Mouse (Mus musculus) MN1 (cell line): Measurements from ENCODE around the gene Wdfy2.
"Not testable (repeated sequence)": the region's sequence is repeated elsewhere in the genome, so short reads cannot be mapped to it uniquely, and the experiment has no call there.

Experiments used
- DNase-seq: peaks from one replicate; pipeline ENCODE4 v3.0.0-alpha.2; 2016; ENCODE audit warnings: low spot score

The Wdfy2 gene

GRCm38 (mm10) chr14:62837641-62838252, at the start of gene Wdfy2:
Gene Wdfy2, plus strand, starts transcription at chr14:62837678.
- peak; percentile 48 for DNase-seq

- DNase-seq, result no peak
Measured at GRCm38 (mm10) chr14:62789282-62789681, 48.2 kb upstream of the Wdfy2 start.

- peak; percentile 21 for DNase-seq
Measured at GRCm38 (mm10) chr14:62795719-62796118, 41.8 kb upstream of the Wdfy2 start.

GRCm38 (mm10) chr14:62798608-62799101, 38.8 kb upstream of the Wdfy2 start:
- peak; percentile 35 for DNase-seq

- no peak for DNase-seq
Measured at GRCm38 (mm10) chr14:62800791-62801190, 36.7 kb upstream of the Wdfy2 start.

- no peak for DNase-seq
Measured at GRCm38 (mm10) chr14:62803204-62803603, 34.3 kb upstream of the Wdfy2 start.

- DNase-seq, result no peak
Measured at GRCm38 (mm10) chr14:62806921-62807320, 30.6 kb upstream of the Wdfy2 start.

GRCm38 (mm10) chr14:62808661-62809523, 28.6 kb upstream of the Wdfy2 start:
- DNase-seq, result no peak

GRCm38 (mm10) chr14:62812765-62813164, 24.7 kb upstream of the Wdfy2 start:
- DNase-seq, result peak; percentile 67

GRCm38 (mm10) chr14:62814567-62814966, 22.9 kb upstream of the Wdfy2 start:
- no peak for DNase-seq

- DNase-seq, result no peak
Measured at GRCm38 (mm10) chr14:62816827-62817226, 20.7 kb upstream of the Wdfy2 start.

GRCm38 (mm10) chr14:62825575-62826332, 11.7 kb upstream of the Wdfy2 start:
- no peak for DNase-seq

GRCm38 (mm10) chr14:62829291-62829690, 8.2 kb upstream of the Wdfy2 start:
- DNase-seq, result no peak

GRCm38 (mm10) chr14:62831691-62832275, 5.7 kb upstream of the Wdfy2 start:
- DNase-seq, result no peak

GRCm38 (mm10) chr14:62833036-62833435, 4.4 kb upstream of the Wdfy2 start:
- no peak for DNase-seq

GRCm38 (mm10) chr14:62833541-62833940, 3.9 kb upstream of the Wdfy2 start:
- DNase-seq, result no peak

- not testable (repeated sequence) for DNase-seq
Measured at GRCm38 (mm10) chr14:62835737-62836136, 1.7 kb upstream of the Wdfy2 start.

- peak; percentile 98 for DNase-seq
Measured at GRCm38 (mm10) chr14:62836926-62837640, 395 bp upstream of the Wdfy2 start.

GRCm38 (mm10) chr14:62838336-62838735, 858 bp downstream of the Wdfy2 start:
- DNase-seq, result no peak

- no peak for DNase-seq
Measured at GRCm38 (mm10) chr14:62841726-62842125, 4.2 kb downstream of the Wdfy2 start.

- no peak for DNase-seq
Measured at GRCm38 (mm10) chr14:62842495-62842894, 5.0 kb downstream of the Wdfy2 start.
